Mouse (Mus musculus): Measurements from ENCODE around the gene Nit1. TPM values are rescaled to one million over a fixed set of nuclear protein-coding genes. Genes with fewer than 3 reads are reported as not detected.

Nit1 gene
- polyA plus RNA-seq, 1 experiment from 2014 or later = 73.4 TPM

DNA sequence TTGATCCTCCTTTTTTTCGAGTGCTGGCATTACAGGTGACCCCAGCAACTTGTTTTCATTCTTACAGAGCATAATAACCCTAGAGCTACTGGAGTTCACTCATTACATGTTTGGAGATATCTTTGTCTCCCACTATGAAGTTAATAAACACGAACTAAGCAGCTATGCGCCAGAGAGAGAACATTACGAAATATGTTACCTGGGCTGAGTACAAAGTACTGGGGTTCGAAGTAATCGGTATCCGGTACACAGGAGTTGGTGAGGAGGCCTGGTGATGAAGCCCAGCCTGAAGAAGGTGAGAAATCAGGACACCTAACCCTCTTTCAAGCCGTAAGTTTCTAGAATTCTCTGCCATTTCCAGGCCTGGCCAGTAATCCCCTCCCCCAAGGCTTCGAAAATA, 731 bp downstream of the Nit1 start:
- peak; percentile 72 for ATAC-seq
- Histone ChIP-seq H3K36me3 (replicated peaks; ENCODE audit: insufficient read depth, low read length) (peaks cover 28% of the 10 kb centered on the region), H3K9me3 (ENCODE audit: low read length) (no peaks in the 10 kb centered on the region; the same call in 1 of the 2 replicates), H3K9ac (replicated peaks) (peak overlapping the region; percentile 75), H3K27ac (ENCODE audit: low read depth) (peak overlapping the region; percentile 50), H3K4me1 (ENCODE audit: insufficient read depth) (peaks cover 19% of the 10 kb centered on the region), H3K4me2 (ENCODE audit: low read depth, low read length) (peak overlapping the region; percentile 74), H3K4me3 (ENCODE audit: low read depth, low read length) (peak overlapping the region; percentile 85), H3K27me3 (ENCODE audit: insufficient read depth, low read length) (no peaks in the 10 kb centered on the region)
- 64% methylated on average over 9 of the region's 9 CpGs for WGBS (ENCODE audit: insufficient replicate concordance)
- TF ChIP-seq CTCF (IDR thresholded peaks at IDR 0.05; ENCODE audit: low read depth) = no peak
- no peak for TF ChIP-seq EP300 (IDR thresholded peaks at IDR 0.05; ENCODE audit: low read depth)
- no peak for DNase-seq

- H3K27ac ChIP-seq (ENCODE audit: low read depth) = peak overlapping the region; percentile 50
- H3K9me3 ChIP-seq (ENCODE audit: low read length) = no peaks in the 10 kb centered on the region; the same call in 1 of the 2 replicates
- DNase-seq = peak; percentile 71
- peaks cover 31% of the 10 kb centered on the region for H3K36me3 ChIP-seq (replicated peaks; ENCODE audit: insufficient read depth, low read length)
- H3K4me3 ChIP-seq (ENCODE audit: low read depth, low read length) = peak overlapping the region; percentile 85; the same call in 1 of the 2 replicates
- 61% methylated on average over 8 of the region's 9 CpGs for WGBS (ENCODE audit: insufficient replicate concordance)
- peaks cover 19% of the 10 kb centered on the region for H3K4me1 ChIP-seq (ENCODE audit: insufficient read depth)
- no peaks in the 10 kb centered on the region for H3K27me3 ChIP-seq (ENCODE audit: insufficient read depth, low read length)
- peak; percentile 72 for ATAC-seq
- no peak overlapping the region for H3K9ac ChIP-seq (replicated peaks)
- no peak for TF ChIP-seq CTCF (IDR thresholded peaks at IDR 0.05; ENCODE audit: low read depth)
- TF ChIP-seq EP300 (IDR thresholded peaks at IDR 0.05; ENCODE audit: low read depth) = no peak
- peak overlapping the region; percentile 74 for H3K4me2 ChIP-seq (ENCODE audit: low read depth, low read length)
Measured at GRCm38 (mm10) chr1:171343922-171344677, 1.3 kb downstream of the Nit1 start.

GRCm38 (mm10) chr1:171342262-171343207, 2.9 kb downstream of the Nit1 start:
- ATAC-seq = no peak
- 88% methylated on average over 16 of the region's 16 CpGs for WGBS (ENCODE audit: insufficient replicate concordance)

DNA sequence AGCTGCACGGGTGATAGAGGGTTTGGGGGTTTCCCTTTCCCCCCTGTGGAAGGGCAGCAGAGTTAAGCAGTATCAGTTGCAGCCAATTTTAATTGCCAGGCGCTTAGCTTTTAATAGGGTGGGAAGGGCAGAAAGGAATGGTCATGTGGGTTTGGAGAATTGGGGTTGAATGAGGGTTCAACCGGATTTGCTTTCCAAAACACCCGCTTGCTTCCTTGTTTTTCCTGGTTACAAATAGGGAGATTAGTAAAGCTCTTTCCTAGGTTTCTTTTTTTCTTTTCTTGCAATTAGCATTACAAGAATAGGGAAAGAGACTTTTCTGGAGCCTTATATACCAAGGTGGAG, 15.3 kb downstream of the Nit1 start:
- H3K4me1 ChIP-seq (ENCODE audit: insufficient read depth) = peaks cover 24% of the 10 kb centered on the region
- peak overlapping the region; percentile 91 for H3K4me3 ChIP-seq (ENCODE audit: low read depth, low read length)
- 0 out of 2 replicates have a peak, but pooled peaks cover 2% of the 10 kb centered on the region for H3K36me3 ChIP-seq (replicated peaks; ENCODE audit: insufficient read depth, low read length)
- ATAC-seq (no peak), DNase-seq (no peak)
- no peak for TF ChIP-seq CTCF (IDR thresholded peaks at IDR 0.05; ENCODE audit: low read depth)
- TF ChIP-seq EP300 (IDR thresholded peaks at IDR 0.05; ENCODE audit: low read depth) = no peak
- WGBS (ENCODE audit: insufficient replicate concordance) = under 1% methylated on average over 4 of the region's 4 CpGs
- H3K27ac ChIP-seq (ENCODE audit: low read depth) = peak overlapping the region; percentile 99
- H3K27me3 ChIP-seq (ENCODE audit: insufficient read depth, low read length) = no peaks in the 10 kb centered on the region
- H3K9me3 ChIP-seq (ENCODE audit: low read length) = no peaks in the 10 kb centered on the region
- H3K4me2 ChIP-seq (ENCODE audit: low read depth, low read length) = peak overlapping the region; percentile 93
- peak overlapping the region; percentile 93 for H3K9ac ChIP-seq (replicated peaks)

More at GRCm38 (mm10) chr1:171342262-171343207, 2.9 kb downstream of the Nit1 start:
- no peak for DNase-seq
- H3K4me1 ChIP-seq (ENCODE audit: insufficient read depth) = peaks cover 15% of the 10 kb centered on the region
- no peaks in the 10 kb centered on the region for H3K27me3 ChIP-seq (ENCODE audit: insufficient read depth, low read length)
- TF ChIP-seq EP300 (IDR thresholded peaks at IDR 0.05; ENCODE audit: low read depth) = no peak
- no peak for TF ChIP-seq CTCF (IDR thresholded peaks at IDR 0.05; ENCODE audit: low read depth)
- no peak overlapping the region for H3K9ac ChIP-seq (replicated peaks)
- H3K9me3 ChIP-seq (ENCODE audit: low read length) = no peaks in the 10 kb centered on the region; the same call in 1 of the 2 replicates
- H3K4me3 ChIP-seq (ENCODE audit: low read depth, low read length) = no peak overlapping the region
- H3K36me3 ChIP-seq (replicated peaks; ENCODE audit: insufficient read depth, low read length) = peaks cover 40% of the 10 kb centered on the region
- no peak overlapping the region for H3K4me2 ChIP-seq (ENCODE audit: low read depth, low read length)
- 0 out of 2 replicates have a peak overlapping the region, but pooled peaks have one; percentile 50 for H3K27ac ChIP-seq (ENCODE audit: low read depth)

GRCm38 (mm10) chr1:171329433-171330215, 15.8 kb downstream of the Nit1 start:
- Histone ChIP-seq H3K36me3 (replicated peaks; ENCODE audit: insufficient read depth, low read length) (0 out of 2 replicates have a peak, but pooled peaks cover 2% of the 10 kb centered on the region), H3K9ac (replicated peaks) (peak overlapping the region; percentile 93), H3K9me3 (ENCODE audit: low read length) (no peaks in the 10 kb centered on the region), H3K4me1 (ENCODE audit: insufficient read depth) (peaks cover 24% of the 10 kb centered on the region), H3K27me3 (ENCODE audit: insufficient read depth, low read length) (no peaks in the 10 kb centered on the region), H3K27ac (ENCODE audit: low read depth) (peak overlapping the region; percentile 99), H3K4me2 (ENCODE audit: low read depth, low read length) (peak overlapping the region; percentile 93), H3K4me3 (ENCODE audit: low read depth, low read length) (peak overlapping the region; percentile 91)
- TF ChIP-seq CTCF (IDR thresholded peaks at IDR 0.05; ENCODE audit: low read depth) (no peak), EP300 (IDR thresholded peaks at IDR 0.05; ENCODE audit: low read depth) (no peak)
- WGBS (ENCODE audit: insufficient replicate concordance) = under 1% methylated on average over 51 of the region's 61 CpGs
- ATAC-seq (peak; percentile 18), DNase-seq (no peak)
